Mouse (Mus musculus) heart, embryonic 16.5 days (tissue): ENCODE data around the gene Yars. TPM values are rescaled to one million over a fixed set of nuclear protein-coding genes. Genes with fewer than 3 reads are reported as not detected.

Source experiments
- ATAC-seq: fragments of 200-750 bp; cut with Nextera tagmentation; replicated peaks from 2 replicates; pipeline ENCODE4 v1.8.0; 2017; ENCODE audit warnings: moderate number of reproducible peaks; ENCODE audit not compliant: insufficient read depth, low FRiP score; ENCODE audit errors: extremely low read depth
- H3K27ac ChIP-seq: fragments of 300-500 bp; sonication (generic); 2 replicates; pipeline ENCODE4 v1.5.1; 2014; ENCODE audit warnings: mild to moderate bottlenecking, low read length, control low read depth, moderate library complexity
- H3K27me3 ChIP-seq: fragments of 300-500 bp; sonication (generic); 2 replicates; pipeline ENCODE4 v1.6.1; 2014; ENCODE audit warnings: low read length, mixed read lengths; ENCODE audit not compliant: control insufficient read depth, insufficient read depth
- H3K36me3 ChIP-seq: fragments of 300-500 bp; sonication (generic); 2 replicates; pipeline ENCODE4 v1.6.1; 2014; ENCODE audit not compliant: control insufficient read depth, insufficient read depth
- H3K4me1 ChIP-seq: fragments of 300-500 bp; sonication (generic); 2 replicates; pipeline ENCODE4 v1.6.1; 2014; ENCODE audit warnings: low read length, mixed read lengths; ENCODE audit not compliant: control insufficient read depth, insufficient read depth
- H3K4me2 ChIP-seq: fragments of 300-500 bp; sonication (generic); 2 replicates; pipeline ENCODE4 v1.6.1; 2014; ENCODE audit warnings: low read depth, mild to moderate bottlenecking, control low read depth, low read length
- H3K4me3 ChIP-seq: fragments of 300-500 bp; sonication (generic); 2 replicates; pipeline ENCODE4 v1.5.1; 2014; ENCODE audit warnings: mild to moderate bottlenecking, control low read depth, low read length
- H3K9ac ChIP-seq: fragments of 300-500 bp; sonication (generic); 2 replicates; pipeline ENCODE4 v1.6.1; 2014; ENCODE audit warnings: low read length, control low read depth
- H3K9me3 ChIP-seq: fragments of 300-500 bp; sonication (generic); replicated peaks from 2 replicates; pipeline ENCODE4 v1.6.1; 2016; ENCODE audit warnings: low read length; ENCODE audit not compliant: control insufficient read depth
- WGBS: fragments of 180-500 bp; shearing (Covaris S2); extraction: QIAGEN DNeasy Blood & Tissue Kit; methylation state at CpG from one replicate; pipeline ENCODE4 v1.1.7; 2014; 5-methylcytosine and 5-hydroxymethylcytosine counted together
- polyA plus RNA-seq: library from polyadenylated mRNA; unstranded; fragments of >200 nt; fragmentation: Nextera tagmentation; extraction: Ambion mirVana; gene quantifications from 2 replicates; pipeline ENCODE4 v1.2.1, GENCODE M21; 2015

The Yars gene
- polyA plus RNA-seq, 1 experiment from 2014 or later: 53.3 TPM

DNA sequence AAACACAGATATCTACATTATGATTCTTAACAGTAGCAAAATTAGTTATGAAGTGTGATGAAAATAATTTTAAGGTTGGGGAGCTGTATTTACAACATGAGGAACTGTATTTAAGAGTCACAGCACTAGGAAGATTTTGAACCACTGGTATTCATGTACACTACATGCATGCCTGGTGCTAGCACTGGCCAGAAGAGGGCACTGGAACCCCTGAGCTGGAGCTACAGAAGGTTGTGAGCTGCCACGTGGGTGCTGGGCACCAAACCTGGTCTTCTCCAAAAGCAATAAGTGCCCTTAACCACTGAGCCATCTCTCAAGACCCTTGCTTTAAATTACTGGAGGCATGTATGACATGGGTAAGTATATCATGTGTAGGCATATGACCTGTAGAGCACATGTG, 17.0 kb upstream of the Yars start:
- WGBS: 64% methylated on average over 1 of the region's 1 CpGs
- Histone ChIP-seq H3K27me3 (no peaks in the 10 kb centered on the region), H3K9me3 (no peaks in the 10 kb centered on the region; the same call in 1 of the 2 replicates), H3K4me2 (no peak overlapping the region), H3K9ac (no peak overlapping the region), H3K4me1 (no peaks in the 10 kb centered on the region), H3K27ac (no peak overlapping the region), H3K36me3 (peaks cover 31% of the 10 kb centered on the region), H3K4me3 (no peak overlapping the region)
- no peak for ATAC-seq

DNA sequence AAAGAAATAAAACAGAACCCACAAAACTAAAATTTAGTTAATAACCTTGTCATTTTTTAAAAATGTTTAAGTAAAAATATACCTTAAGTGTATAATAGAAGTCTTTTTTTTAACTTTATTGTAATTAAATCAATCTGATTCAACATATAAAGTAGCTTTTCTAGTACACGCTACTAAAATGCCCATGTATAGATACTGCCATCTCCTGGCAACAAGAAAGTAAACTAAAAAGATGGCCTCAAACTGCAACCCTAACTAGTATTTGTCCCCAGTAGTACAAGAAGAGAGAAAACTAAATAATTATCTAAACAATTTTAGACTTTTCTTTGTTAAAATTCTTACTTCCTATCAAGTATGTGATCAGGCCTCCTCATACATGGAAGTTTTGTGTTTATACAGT, 10.0 kb upstream of the Yars start:
- Histone ChIP-seq H3K36me3 (peaks cover 27% of the 10 kb centered on the region), H3K4me2 (no peak overlapping the region), H3K27ac (no peak overlapping the region), H3K9me3 (no peaks in the 10 kb centered on the region), H3K4me1 (no peaks in the 10 kb centered on the region), H3K4me3 (no peak overlapping the region), H3K27me3 (no peaks in the 10 kb centered on the region), H3K9ac (no peak overlapping the region)
- ATAC-seq: no peak
- WGBS: 60% methylated on average over 1 of the region's 1 CpGs

GRCm38 (mm10) chr4:129188041-129188659, 1.4 kb upstream of the Yars start:
- Histone ChIP-seq H3K27me3 (no peaks in the 10 kb centered on the region), H3K9me3 (no peaks in the 10 kb centered on the region), H3K4me3 (peak overlapping the region; percentile 82), H3K27ac (0 out of 2 replicates have a peak overlapping the region, but pooled peaks have one; percentile 16), H3K4me1 (peaks cover 21% of the 10 kb centered on the region), H3K36me3 (no peaks in the 10 kb centered on the region), H3K4me2 (peak overlapping the region; percentile 73), H3K9ac (peak overlapping the region; percentile 86)
- no peak for ATAC-seq
- WGBS: 44% methylated on average over 5 of the region's 5 CpGs

GRCm38 (mm10) chr4:129188803-129189541, 588 bp upstream of the Yars start:
- Histone ChIP-seq H3K4me2 (peak overlapping the region; percentile 73), H3K9me3 (no peaks in the 10 kb centered on the region), H3K4me1 (peaks cover 21% of the 10 kb centered on the region), H3K36me3 (no peaks in the 10 kb centered on the region), H3K4me3 (peak overlapping the region; percentile 82), H3K27ac (peak overlapping the region; percentile 88), H3K9ac (peak overlapping the region; percentile 86), H3K27me3 (no peaks in the 10 kb centered on the region)
- under 1% methylated on average over 50 of the region's 74 CpGs for WGBS
- ATAC-seq: peak; percentile 66

DNA sequence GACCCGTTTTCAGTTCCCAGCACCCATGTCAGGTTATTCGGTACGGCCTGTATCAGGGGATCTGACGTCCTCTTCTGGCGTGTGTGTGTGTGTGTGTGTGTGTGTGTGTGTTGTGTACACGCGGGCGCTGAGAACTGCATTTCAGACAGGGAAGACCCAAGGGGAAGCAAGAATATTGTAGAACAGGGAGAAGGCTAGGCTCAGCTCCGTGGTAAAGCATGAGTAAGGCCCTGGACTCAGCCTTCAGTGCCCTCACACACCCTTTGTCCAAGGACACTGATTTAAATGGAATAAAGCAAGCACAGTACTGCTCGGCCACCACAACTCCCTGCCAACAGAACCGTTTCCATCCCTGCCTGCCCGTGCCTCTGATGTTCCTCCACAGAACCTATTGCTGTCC, 978 bp downstream of the Yars start:
- peak overlapping the region; percentile 79 for H3K27ac ChIP-seq
- no peak for ATAC-seq
- WGBS: 4% methylated on average over 12 of the region's 12 CpGs

DNA sequence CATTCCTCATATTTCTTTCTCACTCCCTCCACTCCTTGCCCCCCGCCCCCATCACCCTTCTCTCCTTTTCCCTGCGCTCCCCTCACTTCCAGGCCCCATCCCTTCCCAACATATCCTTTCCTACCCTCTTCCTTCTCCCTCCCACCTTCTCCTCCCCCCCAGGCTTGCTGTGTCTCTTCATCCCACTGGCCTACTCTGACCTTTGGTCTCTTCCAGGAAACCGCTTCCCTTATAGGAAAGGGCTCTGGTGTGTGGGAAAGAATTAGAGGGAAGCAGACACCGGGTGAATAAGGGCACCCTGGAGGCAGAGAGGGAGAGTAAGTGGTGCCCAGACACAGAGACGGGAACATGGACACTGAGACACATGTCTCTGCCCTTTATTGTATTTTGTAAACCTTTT, 2.1 kb downstream of the Yars start:
- no peak for ATAC-seq
- H3K4me2 ChIP-seq: no peak overlapping the region; the same call in 1 of the 2 replicates
- H3K9ac ChIP-seq: no peak overlapping the region
- no peaks in the 10 kb centered on the region for H3K27me3 ChIP-seq
- no peaks in the 10 kb centered on the region for H3K36me3 ChIP-seq
- H3K4me3 ChIP-seq: no peak overlapping the region
- H3K9me3 ChIP-seq: no peaks in the 10 kb centered on the region
- H3K4me1 ChIP-seq: peaks cover 21% of the 10 kb centered on the region
- no peak overlapping the region for H3K27ac ChIP-seq
- WGBS: 74% methylated on average over 5 of the region's 5 CpGs

More for the DNA sequence above, 978 bp downstream of the Yars start:
- Histone ChIP-seq H3K4me3 (peak overlapping the region; percentile 82), H3K27me3 (no peaks in the 10 kb centered on the region), H3K9me3 (no peaks in the 10 kb centered on the region), H3K4me2 (peak overlapping the region; percentile 83), H3K4me1 (peaks cover 21% of the 10 kb centered on the region), H3K36me3 (no peaks in the 10 kb centered on the region), H3K9ac (peak overlapping the region; percentile 83)

DNA sequence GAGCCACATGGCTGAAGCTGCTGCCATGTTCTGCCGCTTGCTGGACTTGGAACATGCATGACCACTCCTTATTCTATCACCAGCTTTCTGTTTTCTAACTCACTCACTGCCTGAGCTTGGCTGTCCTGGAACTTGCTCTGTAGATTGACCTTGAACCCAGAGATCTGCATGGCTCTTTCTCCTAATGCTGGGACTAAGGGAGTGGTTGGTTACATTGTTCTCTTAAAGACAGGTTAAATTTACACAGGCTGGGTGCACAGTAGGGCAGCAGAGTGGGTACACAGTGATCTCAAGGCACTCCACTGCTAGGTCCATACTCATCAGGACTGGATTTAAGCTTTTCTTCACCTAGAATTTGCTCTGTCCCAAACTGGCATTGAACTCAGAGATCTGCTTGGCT, 4.7 kb downstream of the Yars start:
- no peaks in the 10 kb centered on the region for H3K9me3 ChIP-seq
- H3K4me1 ChIP-seq: peaks cover 14% of the 10 kb centered on the region
- WGBS: 84% methylated on average over 1 of the region's 1 CpGs
- no peak for ATAC-seq
- H3K36me3 ChIP-seq: peaks cover 10% of the 10 kb centered on the region; the same call in 1 of the 2 replicates
- H3K27me3 ChIP-seq: no peaks in the 10 kb centered on the region
- H3K4me2 ChIP-seq: no peak overlapping the region
- no peak overlapping the region for H3K27ac ChIP-seq
- no peak overlapping the region for H3K9ac ChIP-seq
- no peak overlapping the region for H3K4me3 ChIP-seq

DNA sequence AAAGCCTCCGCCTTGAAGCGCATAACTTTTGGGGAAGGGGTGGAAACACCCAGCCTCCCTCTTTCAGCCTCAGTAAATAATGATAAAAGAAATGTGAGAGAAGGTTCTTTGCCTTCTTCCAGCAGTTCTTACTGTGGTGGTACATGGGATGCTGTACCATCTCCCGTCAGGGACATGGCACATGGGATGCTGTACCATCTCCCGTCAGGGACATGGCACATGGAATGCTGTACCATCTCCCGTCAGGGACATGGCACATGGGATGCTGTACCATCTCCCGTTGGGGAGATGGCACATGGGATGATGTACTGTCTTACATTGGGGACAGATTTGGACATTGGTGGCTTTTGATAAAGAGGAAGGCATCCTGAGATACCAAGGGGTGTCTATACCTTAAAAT, 8.0 kb downstream of the Yars start:
- no peak overlapping the region for H3K4me2 ChIP-seq
- no peaks in the 10 kb centered on the region; the same call in 1 of the 2 replicates for H3K4me1 ChIP-seq
- 99% methylated on average over 6 of the region's 6 CpGs for WGBS
- H3K9ac ChIP-seq: no peak overlapping the region
- no peaks in the 10 kb centered on the region for H3K27me3 ChIP-seq
- peaks cover 25% of the 10 kb centered on the region; the same call in 1 of the 2 replicates for H3K36me3 ChIP-seq
- H3K9me3 ChIP-seq: no peaks in the 10 kb centered on the region
- ATAC-seq: no peak
- H3K27ac ChIP-seq: no peak overlapping the region
- no peak overlapping the region for H3K4me3 ChIP-seq

DNA sequence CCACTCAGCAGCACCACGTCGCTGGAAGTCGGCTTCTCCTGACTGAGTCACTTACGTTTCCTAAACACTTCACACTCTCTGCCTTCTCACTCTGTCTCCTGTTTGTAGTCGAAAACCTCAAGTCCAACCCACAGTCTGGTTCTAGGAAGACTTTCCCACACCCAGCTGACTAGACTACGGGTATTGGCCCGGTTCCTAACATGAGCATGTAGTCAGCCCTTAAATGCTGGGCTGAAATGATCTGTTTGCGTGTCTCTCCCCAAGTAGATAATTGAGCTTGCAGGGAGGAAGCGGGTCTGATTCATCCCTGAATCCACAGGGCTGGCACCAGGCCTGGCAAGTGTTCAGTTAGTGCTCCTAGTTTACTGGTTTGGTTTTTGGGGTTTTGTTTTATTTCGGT, 15.1 kb downstream of the Yars start:
- Histone ChIP-seq H3K27ac (no peak overlapping the region), H3K36me3 (peaks cover 60% of the 10 kb centered on the region), H3K9me3 (no peaks in the 10 kb centered on the region), H3K27me3 (no peaks in the 10 kb centered on the region), H3K4me1 (no peaks in the 10 kb centered on the region), H3K9ac (no peak overlapping the region), H3K4me2 (no peak overlapping the region), H3K4me3 (no peak overlapping the region)
- no peak for ATAC-seq
- WGBS: 91% methylated on average over 10 of the region's 10 CpGs
